Mouse (Mus musculus) megakaryocyte-erythroid progenitor cell, adult 5-6 weeks (primary cell): ENCODE results near the gene Pdss2. TPM values are rescaled to one million over a fixed set of nuclear protein-coding genes. Genes with fewer than 3 reads are reported as not detected.
"Not testable (repeated sequence)": the region's sequence is repeated elsewhere in the genome, so short reads cannot be mapped to it uniquely, and the experiment has no call there.

Experiments used
- ATAC-seq: replicated peaks from 2 replicates; pipeline ENCODE4 v1.8.0; 2016; ENCODE audit warnings: mild to moderate bottlenecking, inconsistent platforms; ENCODE audit not compliant: severe bottlenecking, poor library complexity, low FRiP score, low TSS enrichment
- total RNA-seq, 2 experiments: library from RNA; stranded (forward) in 1 of 2; stranded (reverse) in 1 of 2; fragments of 200-1000, 215-1000 nt in 1 of 2; fragments of >200 nt in 1 of 2; fragmentation: Nextera tagmentation in 1 of 2; gene quantifications; 2 replicates each; pipeline ENCODE4 v1.2.3; 2014 to 2017

Gene Pdss2
- total RNA-seq, 2 experiments from 2014 or later, result 20.2 to 27.2 TPM

GRCm38 (mm10) chr10:43411164-43411563 lies 189.9 kb downstream of the Pdss2 start:
- ATAC-seq, result not testable (repeated sequence)

- no peak for ATAC-seq
Observed at GRCm38 (mm10) chr10:43417346-43417745, 196.1 kb downstream of the Pdss2 start.

- no peak for ATAC-seq
Observed at GRCm38 (mm10) chr10:43420660-43421413, 199.6 kb downstream of the Pdss2 start.

GRCm38 (mm10) chr10:43422061-43422770 lies 200.9 kb downstream of the Pdss2 start:
- ATAC-seq, result no peak

- ATAC-seq, result no peak
Observed at GRCm38 (mm10) chr10:43424545-43424944, 203.3 kb downstream of the Pdss2 start.

GRCm38 (mm10) chr10:43430606-43431005 lies 209.3 kb downstream of the Pdss2 start:
- ATAC-seq, result no peak

- ATAC-seq, result no peak
Observed at GRCm38 (mm10) chr10:43434326-43434725, 213.0 kb downstream of the Pdss2 start.

GRCm38 (mm10) chr10:43435757-43436156 lies 214.5 kb downstream of the Pdss2 start:
- no peak for ATAC-seq

GRCm38 (mm10) chr10:43439492-43439941 lies 218.2 kb downstream of the Pdss2 start:
- ATAC-seq, result no peak

- ATAC-seq, result no peak
Observed at GRCm38 (mm10) chr10:43440050-43440449, 218.8 kb downstream of the Pdss2 start.

- ATAC-seq, result no peak
Observed at GRCm38 (mm10) chr10:43440981-43441740, 219.9 kb downstream of the Pdss2 start.

GRCm38 (mm10) chr10:43448656-43449055 lies 227.4 kb downstream of the Pdss2 start:
- ATAC-seq, result no peak

- ATAC-seq, result peak; percentile 90
Observed at GRCm38 (mm10) chr10:43451848-43452662, 230.8 kb downstream of the Pdss2 start.

- ATAC-seq, result no peak
Observed at GRCm38 (mm10) chr10:43452663-43452996, 231.3 kb downstream of the Pdss2 start.

- no peak for ATAC-seq
Observed at GRCm38 (mm10) chr10:43454219-43454618, 232.9 kb downstream of the Pdss2 start.

- no peak for ATAC-seq
Observed at GRCm38 (mm10) chr10:43454671-43455070, 233.4 kb downstream of the Pdss2 start.

GRCm38 (mm10) chr10:43462821-43463220 lies 241.5 kb downstream of the Pdss2 start:
- ATAC-seq, result no peak

GRCm38 (mm10) chr10:43463227-43463626 lies 241.9 kb downstream of the Pdss2 start:
- ATAC-seq, result no peak

GRCm38 (mm10) chr10:43466223-43466622 lies 244.9 kb downstream of the Pdss2 start:
- no peak for ATAC-seq
